Mouse (Mus musculus): ENCODE measurements around the gene Kif23. TPM values are rescaled to one million over a fixed set of nuclear protein-coding genes. Genes with fewer than 3 reads are reported as not detected.

The Kif23 gene
- total RNA-seq, 2 experiments from 2014 or later, result 172 to 311 TPM

DNA sequence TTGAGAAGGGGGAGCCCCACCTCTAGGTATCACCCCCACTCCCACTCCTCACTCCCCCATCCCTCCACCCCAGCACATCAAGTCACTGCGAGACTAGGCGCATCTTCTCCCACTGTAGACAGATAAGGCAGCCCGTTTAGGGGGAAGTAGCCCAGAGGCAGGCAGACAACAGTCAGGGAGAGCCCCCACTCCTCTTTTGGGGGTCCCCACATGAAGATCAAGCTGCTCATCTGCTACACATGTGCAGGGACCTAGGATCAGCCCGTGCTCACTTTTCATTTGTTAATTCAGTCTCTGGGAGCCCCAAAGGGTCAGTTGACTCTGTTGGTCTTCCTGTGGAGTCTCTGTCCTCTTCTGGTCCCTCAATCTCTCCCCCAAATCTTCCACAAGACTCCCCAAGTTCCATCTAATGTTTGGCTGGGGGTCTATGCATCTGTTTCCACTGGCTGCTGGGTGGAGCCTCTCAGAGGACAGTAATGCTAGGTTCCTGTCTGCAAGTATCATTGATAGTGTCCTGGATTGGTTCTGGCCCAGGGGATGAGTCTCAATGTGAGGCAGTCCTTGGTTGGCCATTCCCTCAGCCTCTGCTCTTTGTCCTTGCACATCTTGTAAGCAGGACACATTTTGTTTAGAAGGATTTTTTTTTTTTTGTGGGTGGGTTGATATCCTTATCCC is 38.8 kb downstream of the Kif23 start:
- no peak for ATAC-seq (ENCODE audit: poor library complexity, severe bottlenecking)

DNA sequence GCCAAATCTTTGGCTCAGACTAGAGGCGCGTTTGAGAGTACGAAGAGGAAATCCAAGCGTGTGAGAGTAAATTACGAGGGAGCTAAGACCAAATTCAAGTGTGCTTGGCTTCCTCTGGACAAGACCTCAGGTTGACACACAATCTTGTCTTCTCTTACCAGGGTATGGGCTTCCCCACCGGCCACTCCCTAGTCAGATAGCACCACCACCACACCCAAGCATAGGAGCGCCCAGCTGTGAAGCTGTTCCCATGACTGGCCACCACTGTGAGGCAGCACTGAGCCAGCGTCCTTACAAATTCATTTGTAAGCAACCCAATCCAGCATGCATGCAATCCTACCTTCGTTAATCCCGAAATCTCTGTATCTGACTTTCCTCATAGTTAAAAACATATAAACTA is 39.7 kb downstream of the Kif23 start:
- ATAC-seq (ENCODE audit: poor library complexity, severe bottlenecking), result peak; percentile 83

- ATAC-seq (ENCODE audit: poor library complexity, severe bottlenecking), result no peak
These were observed 41.0 kb downstream of the Kif23 start for GRCm38 (mm10) chr9:61905576-61905975.

GRCm38 (mm10) chr9:61904201-61904600 is 42.4 kb downstream of the Kif23 start:
- no peak for ATAC-seq (ENCODE audit: poor library complexity, severe bottlenecking)

DNA sequence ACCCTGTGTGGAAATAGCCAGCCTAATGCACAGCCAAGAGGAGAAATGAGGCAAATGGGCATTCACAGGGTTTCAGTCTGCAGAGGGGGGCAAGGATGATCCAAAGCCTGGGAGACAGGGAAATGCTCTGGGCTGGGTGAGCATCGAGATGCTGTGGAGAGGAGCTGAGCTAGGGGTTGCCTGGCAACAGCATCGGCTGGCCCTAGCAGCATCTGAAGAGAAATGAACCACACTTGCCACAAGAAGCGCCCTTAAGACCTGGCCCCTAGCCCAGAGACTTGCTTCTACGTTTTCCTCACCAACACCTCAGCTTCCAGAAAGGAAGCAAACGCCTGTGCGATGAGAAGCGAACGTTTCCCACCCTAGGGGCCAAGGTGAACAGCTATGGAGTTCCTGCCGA is 44.1 kb downstream of the Kif23 start:
- ATAC-seq (ENCODE audit: poor library complexity, severe bottlenecking), result no peak

DNA sequence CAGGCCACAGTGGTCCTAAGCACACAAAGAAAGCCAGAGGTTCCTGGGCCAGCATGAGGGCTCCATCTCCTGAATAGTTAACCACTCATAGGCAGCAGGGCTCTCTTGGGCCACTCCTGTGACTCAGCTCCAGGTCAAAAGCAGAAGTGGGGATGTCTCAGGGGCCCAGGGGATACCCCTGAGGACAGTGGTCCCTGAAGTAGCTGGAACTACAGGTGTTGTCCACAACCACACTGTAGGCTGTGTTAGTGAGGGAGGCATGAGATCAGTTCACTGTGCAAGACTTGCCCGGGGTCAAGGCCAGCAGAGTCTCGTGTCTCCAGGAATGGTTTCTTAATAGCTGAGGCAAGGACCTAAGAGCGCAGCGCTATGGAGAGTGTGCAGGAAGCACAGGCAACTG is 45.0 kb downstream of the Kif23 start:
- peak; percentile 46; the same call in 1 of the 2 replicates for ATAC-seq (ENCODE audit: poor library complexity, severe bottlenecking)

- peak; percentile 80 for ATAC-seq (ENCODE audit: poor library complexity, severe bottlenecking)
These were observed 46.8 kb downstream of the Kif23 start for GRCm38 (mm10) chr9:61899804-61900203.

DNA sequence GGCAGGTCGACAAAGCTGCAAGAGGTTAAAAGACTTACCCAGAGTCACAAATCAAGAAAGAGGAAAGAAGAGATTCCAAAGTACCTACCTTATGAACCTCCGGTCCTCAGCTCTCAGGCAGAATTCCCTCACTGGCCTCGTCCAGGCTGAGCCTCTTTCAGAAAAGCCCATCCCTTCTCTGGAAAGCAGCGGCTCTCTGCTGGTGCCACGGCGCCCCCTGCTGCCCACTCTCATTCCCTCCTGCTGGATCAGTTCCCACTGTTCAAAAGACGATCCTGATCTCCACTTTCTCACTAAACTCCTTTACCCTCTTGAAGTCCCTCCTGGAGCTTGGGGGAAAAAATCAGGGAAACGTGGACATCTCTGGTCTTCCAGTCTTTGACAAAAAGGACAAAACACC is 48.2 kb downstream of the Kif23 start:
- ATAC-seq (ENCODE audit: poor library complexity, severe bottlenecking), result peak; percentile 64

DNA sequence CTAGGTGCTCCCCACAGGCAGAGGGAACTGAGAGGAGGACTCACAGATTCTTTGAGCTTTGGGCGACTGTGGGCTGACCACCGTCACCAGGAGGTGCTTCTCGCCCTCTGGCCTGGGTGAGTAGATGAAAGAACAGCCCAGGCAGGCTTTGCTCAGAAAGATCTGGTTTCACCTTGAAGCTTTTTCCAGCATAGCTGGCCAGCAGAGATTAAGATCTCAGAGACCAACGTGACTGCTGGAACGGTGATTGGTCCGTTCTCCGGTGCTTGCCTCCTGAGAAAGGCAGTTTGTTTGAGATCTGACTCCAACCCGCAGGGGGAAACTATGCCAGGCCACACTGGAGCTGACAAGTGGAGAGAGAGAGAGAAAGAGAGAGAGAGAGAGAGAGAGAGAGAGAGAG is 51.6 kb downstream of the Kif23 start:
- ATAC-seq (ENCODE audit: poor library complexity, severe bottlenecking), result no peak

DNA sequence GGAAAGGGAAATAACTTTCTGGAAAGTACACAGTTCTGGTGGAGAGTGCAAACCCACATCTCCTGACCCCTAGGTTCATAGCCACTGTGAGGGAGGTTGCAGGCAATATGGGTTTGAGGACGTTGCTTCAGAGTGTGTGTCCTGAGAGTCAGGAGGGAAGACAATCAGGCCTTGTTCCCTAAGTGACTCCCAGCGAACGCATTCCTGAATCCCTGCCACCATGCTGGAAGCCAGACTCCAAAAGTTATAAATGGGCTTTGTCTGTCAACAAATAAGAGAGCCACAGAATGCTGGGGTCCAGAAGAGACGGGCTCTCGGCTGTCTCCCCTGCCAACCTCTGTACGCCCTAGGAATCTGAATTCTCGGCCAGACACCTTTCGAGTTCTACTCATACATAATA is 56.7 kb downstream of the Kif23 start:
- no peak for ATAC-seq (ENCODE audit: poor library complexity, severe bottlenecking)

DNA sequence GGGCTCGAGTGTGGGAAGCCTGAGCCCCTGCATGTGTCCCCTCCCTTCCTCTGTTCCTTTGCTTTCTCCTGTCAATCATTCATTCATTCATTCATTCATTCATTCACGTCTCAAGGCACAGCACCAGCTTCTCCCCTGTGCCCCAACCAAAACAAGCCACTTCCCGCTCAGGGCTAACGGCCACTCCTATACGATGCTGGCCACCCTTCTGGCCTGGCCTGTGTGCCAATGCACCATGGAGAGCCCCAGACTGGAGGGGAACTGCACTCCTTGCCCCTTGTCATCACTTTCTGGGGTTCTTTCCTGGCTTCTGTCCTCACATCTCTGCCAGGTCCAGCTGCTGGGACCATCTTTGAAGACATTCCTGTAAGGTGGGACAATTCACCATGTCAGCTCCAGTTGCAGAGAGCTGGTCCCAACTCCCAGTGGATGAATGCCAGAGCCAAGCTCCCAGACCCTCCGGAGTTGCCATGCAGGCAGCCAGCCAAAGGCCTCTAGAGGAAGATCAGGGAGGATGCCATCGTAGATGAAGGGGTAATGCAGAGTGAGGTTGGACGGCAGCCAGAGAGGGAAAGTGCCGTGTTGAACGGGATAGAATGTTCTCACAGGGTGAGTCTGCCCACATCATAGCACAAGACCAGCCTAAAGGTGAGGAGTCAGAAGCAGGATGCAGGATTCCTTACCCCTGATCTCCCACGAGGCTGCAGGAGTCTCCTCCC is 58.8 kb downstream of the Kif23 start:
- no peak for ATAC-seq (ENCODE audit: poor library complexity, severe bottlenecking)

- ATAC-seq (ENCODE audit: poor library complexity, severe bottlenecking), result 0 out of 2 replicates have a peak, but pooled peaks have one; percentile 27
These were observed 60.6 kb downstream of the Kif23 start for GRCm38 (mm10) chr9:61885964-61886363.

GRCm38 (mm10) chr9:61884936-61885335 is 61.6 kb downstream of the Kif23 start:
- no peak for ATAC-seq (ENCODE audit: poor library complexity, severe bottlenecking)

GRCm38 (mm10) chr9:61884375-61884774 is 62.2 kb downstream of the Kif23 start:
- ATAC-seq (ENCODE audit: poor library complexity, severe bottlenecking), result no peak

DNA sequence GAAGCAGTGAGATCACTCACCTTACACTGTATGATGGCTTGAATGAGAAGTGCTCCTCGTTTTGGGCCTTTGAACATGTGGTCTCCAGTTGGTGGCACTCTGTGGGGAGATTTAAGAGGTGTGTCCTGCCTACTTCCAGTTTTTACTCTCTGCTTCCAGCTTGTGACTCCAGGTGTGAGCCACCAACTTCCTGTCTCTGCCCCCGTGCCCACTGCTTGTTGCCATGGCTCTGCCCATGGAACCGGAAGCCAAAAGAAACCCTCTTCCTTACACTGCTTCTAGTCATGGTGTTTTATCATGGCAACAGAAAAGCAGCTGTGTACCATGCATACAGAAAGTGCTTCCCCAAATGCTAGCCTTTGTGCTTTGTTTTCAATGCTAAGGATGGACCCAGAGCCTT is 64.4 kb downstream of the Kif23 start:
- 0 out of 2 replicates have a peak, but pooled peaks have one; percentile 18 for ATAC-seq (ENCODE audit: poor library complexity, severe bottlenecking)

DNA sequence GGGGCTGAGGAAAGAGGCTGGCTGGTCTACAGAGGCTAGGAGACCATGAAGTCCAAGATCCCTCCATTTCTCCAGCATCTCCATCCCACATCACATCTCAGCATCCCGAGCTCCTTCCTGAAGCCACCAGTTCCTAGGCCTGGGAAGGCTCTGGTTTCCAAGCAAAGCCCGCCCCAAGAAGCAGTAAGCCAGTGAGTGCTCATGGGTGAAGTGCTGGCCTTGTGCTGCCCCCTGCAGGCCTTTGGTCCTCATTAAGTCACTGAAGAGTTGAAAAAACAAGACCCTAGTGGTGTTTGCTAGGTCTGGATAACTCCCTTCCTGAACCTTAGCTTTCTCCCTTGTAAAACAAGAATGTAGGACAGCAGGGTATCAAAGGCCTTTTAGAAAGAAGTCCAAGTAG is 67.7 kb downstream of the Kif23 start:
- ATAC-seq (ENCODE audit: poor library complexity, severe bottlenecking), result 0 out of 2 replicates have a peak, but pooled peaks have one; percentile 38

- no peak for ATAC-seq (ENCODE audit: poor library complexity, severe bottlenecking)
These were observed 69.0 kb downstream of the Kif23 start for GRCm38 (mm10) chr9:61877373-61878112.

DNA sequence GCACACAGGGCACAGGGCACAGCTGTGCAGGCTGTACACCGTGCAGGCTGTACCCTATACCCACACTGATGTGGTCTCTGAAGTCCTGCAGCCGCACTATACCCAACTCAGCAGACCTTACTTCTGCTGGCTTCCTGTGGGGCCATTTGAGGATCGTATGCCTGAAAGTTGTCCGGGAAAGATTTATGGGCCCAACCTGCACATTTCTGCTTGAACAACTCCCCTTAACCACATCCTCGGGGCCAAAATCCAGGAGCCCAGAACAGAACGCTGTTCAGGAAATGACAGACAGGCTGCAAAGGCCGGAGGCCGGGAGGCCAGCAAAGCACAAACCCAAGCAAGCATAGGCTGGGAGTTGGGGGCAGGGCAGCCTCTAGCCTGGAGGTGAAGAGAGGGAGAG is 73.2 kb downstream of the Kif23 start:
- no peak for ATAC-seq (ENCODE audit: poor library complexity, severe bottlenecking)

- no peak for ATAC-seq (ENCODE audit: poor library complexity, severe bottlenecking)
These were observed 74.2 kb downstream of the Kif23 start for GRCm38 (mm10) chr9:61872246-61872941.

GRCm38 (mm10) chr9:61871839-61872238 is 74.7 kb downstream of the Kif23 start:
- ATAC-seq (ENCODE audit: poor library complexity, severe bottlenecking), result no peak

DNA sequence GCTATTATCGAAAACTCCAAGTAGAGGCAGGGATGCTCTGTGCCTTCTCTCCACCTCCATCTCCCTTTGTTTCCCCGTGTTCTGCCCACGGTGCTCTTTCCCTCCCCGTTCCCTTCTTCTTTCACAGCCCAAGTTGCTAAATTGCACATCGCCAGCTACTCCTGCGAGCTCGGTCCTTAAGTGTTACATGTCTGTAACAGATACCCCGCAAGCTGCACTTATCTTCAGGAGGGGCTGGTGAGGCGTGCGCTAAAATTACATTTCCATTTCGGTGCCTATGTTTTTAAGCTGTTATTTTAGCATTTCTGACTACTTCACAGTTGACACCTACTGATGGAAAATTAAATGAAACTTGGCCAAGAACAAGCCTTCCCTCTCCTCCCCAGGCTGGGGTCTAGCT is 78.9 kb downstream of the Kif23 start:
- ATAC-seq (ENCODE audit: poor library complexity, severe bottlenecking), result no peak

Measured in megakaryocyte, adult 5-6 weeks (primary cell).